Mouse (Mus musculus): ENCODE data around the gene Ercc4. TPM values are rescaled to one million over a fixed set of nuclear protein-coding genes. Genes with fewer than 3 reads are reported as not detected.

The Ercc4 gene
- polyA plus RNA-seq, 1 experiment from 2014 or later, result 12.9 TPM

DNA sequence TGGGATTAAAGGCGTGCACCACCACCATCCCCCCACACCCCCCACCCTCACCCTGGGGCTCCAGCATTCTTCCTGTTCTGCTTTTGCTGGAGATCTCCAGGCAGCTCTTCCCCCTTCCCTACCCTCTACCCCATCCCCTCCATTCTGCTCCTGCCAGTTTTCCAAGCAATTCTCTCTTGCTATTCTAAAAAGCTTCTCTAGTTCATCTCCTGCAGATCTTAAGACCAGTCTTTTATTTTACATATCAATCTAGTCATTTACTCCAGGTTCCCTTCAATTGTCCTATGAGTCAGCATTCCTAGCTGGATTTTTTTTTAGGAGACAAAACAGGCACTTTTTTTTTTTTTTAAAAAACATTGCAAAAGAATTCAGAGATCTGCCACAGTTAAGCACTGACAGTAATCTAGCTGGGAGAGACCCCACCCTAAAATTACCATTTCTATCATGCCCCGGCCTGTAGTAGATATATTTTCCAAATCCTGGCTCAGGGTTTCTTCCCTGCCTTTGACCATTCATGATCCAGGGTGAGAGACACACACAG, 9.3 kb downstream of the Ercc4 start:
- no peak overlapping the region for H3K27ac ChIP-seq
- peaks cover 49% of the 10 kb centered on the region for H3K36me3 ChIP-seq
- no peaks in the 10 kb centered on the region for H3K4me1 ChIP-seq
- no peak overlapping the region for H3K9ac ChIP-seq
- H3K4me2 ChIP-seq, result no peak overlapping the region
- no peaks in the 10 kb centered on the region for H3K27me3 ChIP-seq
- WGBS, result 83% methylated on average over 2 of the region's 2 CpGs
- H3K4me3 ChIP-seq, result no peak overlapping the region
- ATAC-seq (ENCODE audit: insufficient number of reproducible peaks, insufficient read depth, low FRiP score, low TSS enrichment, low read depth), result no peak
- H3K9me3 ChIP-seq, result no peaks in the 10 kb centered on the region

DNA sequence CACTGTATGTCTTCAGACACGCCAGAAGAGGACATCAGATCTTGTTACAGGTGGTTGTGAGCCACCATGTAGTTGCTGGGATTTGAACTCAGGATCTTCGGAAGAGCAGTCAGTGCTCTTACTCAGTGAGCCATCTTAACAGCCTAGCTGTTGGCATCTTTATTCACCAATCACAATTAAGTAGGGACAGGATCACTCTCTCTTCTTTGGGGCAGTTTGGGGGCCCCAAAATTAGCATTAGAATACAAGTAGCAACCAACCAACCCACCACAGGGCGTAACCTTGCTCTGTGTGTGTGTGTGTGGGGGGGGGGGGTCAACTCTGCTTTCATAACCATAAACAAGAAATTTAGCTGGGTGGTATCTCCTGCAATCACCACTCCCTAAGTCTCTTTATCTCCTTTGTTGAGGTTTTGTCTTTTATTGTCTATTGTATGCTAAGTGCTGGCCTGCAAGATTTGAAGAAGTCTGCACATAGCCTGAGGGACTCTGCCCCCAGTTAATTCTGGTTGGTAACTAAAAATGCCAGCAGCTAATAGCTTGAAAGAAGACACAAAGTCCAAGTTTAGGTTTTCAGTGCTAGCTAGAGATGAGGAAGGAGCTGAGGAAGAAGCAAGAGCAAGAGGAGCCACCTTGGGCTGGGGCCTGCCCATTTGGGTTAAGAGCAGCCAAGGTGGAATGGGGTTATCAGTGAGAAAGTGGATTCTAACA, 10.3 kb downstream of the Ercc4 start:
- H3K27me3 ChIP-seq, result no peaks in the 10 kb centered on the region

DNA sequence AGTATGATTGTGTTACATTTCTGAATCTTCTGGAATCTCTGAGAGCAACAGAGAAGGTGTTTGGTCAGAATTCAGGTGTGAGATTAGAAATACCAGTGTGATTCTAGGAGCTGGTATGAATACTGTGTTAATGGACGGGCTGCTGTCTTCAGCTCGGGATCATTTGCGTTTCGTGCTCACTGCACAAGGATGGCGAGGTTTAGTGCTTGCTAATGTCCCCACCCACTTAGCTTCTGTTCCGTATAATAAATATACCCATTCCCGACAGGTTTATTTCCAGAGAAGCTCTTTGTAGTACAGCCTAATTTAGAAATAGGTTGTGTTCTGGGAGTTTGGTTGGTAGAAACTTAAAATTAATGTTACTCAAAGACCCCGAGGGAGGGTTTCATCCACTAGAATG, 15.9 kb downstream of the Ercc4 start:
- 92% methylated on average over 8 of the region's 8 CpGs for WGBS

More for the DNA sequence above, 10.3 kb downstream of the Ercc4 start:
- H3K4me3 ChIP-seq, result no peak overlapping the region
- no peaks in the 10 kb centered on the region for H3K9me3 ChIP-seq
- WGBS, result 93% methylated on average over 3 of the region's 3 CpGs
- H3K4me2 ChIP-seq, result no peak overlapping the region
- H3K36me3 ChIP-seq, result peaks cover 50% of the 10 kb centered on the region
- no peak overlapping the region for H3K27ac ChIP-seq
- ATAC-seq (ENCODE audit: insufficient number of reproducible peaks, insufficient read depth, low FRiP score, low TSS enrichment, low read depth), result no peak
- H3K4me1 ChIP-seq, result no peaks in the 10 kb centered on the region
- H3K9ac ChIP-seq, result no peak overlapping the region

DNA sequence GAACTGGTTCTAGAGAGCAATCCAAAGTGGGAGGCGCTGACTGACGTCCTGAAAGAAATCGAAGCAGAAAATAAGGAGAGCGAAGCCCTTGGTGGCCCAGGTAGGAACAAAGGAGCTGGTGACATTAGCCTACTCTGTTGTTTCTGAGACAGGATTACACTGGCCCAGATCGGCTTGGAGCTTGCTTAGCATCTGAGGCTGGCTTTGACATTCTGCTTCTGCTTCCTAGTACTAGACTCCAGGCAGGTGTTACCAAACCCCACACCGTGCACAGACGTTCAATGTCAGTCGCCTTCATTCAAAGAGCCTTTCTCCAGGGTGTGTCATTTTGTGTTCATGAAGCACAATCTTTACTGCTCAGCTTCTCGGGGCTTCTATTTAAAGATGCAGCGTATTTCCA, 18.1 kb downstream of the Ercc4 start:
- Histone ChIP-seq H3K36me3 (peaks cover 85% of the 10 kb centered on the region), H3K4me2 (no peak overlapping the region), H3K27ac (no peak overlapping the region), H3K9ac (no peak overlapping the region), H3K4me3 (no peak overlapping the region), H3K27me3 (no peaks in the 10 kb centered on the region), H3K9me3 (no peaks in the 10 kb centered on the region), H3K4me1 (no peaks in the 10 kb centered on the region)
- WGBS, result 93% methylated on average over 10 of the region's 10 CpGs
- no peak for ATAC-seq (ENCODE audit: insufficient number of reproducible peaks, insufficient read depth, low FRiP score, low TSS enrichment, low read depth)

More for the DNA sequence above, 15.9 kb downstream of the Ercc4 start:
- peaks cover 84% of the 10 kb centered on the region for H3K36me3 ChIP-seq
- no peak for ATAC-seq (ENCODE audit: insufficient number of reproducible peaks, insufficient read depth, low FRiP score, low TSS enrichment, low read depth)
- no peaks in the 10 kb centered on the region for H3K9me3 ChIP-seq
- H3K27me3 ChIP-seq, result no peaks in the 10 kb centered on the region
- H3K27ac ChIP-seq, result no peak overlapping the region
- H3K4me2 ChIP-seq, result no peak overlapping the region
- no peak overlapping the region for H3K4me3 ChIP-seq
- H3K4me1 ChIP-seq, result no peaks in the 10 kb centered on the region
- no peak overlapping the region for H3K9ac ChIP-seq

DNA sequence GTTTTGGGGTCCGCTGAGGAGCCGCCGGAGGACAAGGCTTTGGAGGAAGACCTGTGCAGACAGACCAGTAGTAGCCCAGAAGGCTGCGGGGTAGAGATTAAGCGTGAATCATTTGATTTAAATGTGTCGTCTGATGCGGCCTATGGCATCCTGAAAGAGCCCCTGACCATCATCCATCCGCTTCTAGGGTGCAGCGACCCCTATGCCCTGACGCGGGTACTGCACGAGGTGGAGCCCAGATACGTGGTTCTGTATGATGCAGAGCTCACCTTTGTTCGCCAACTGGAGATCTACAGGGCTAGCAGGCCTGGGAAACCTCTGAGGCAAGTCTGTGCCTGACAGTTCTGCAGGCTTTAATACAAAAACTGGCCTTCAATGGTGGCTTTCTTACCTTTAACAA, 20.9 kb downstream of the Ercc4 start:
- Histone ChIP-seq H3K36me3 (peaks cover 74% of the 10 kb centered on the region), H3K9ac (no peak overlapping the region), H3K4me2 (no peak overlapping the region), H3K27ac (no peak overlapping the region), H3K4me3 (no peak overlapping the region), H3K9me3 (no peaks in the 10 kb centered on the region), H3K27me3 (no peaks in the 10 kb centered on the region), H3K4me1 (no peaks in the 10 kb centered on the region)
- ATAC-seq (ENCODE audit: insufficient number of reproducible peaks, insufficient read depth, low FRiP score, low TSS enrichment, low read depth), result no peak
- 45% methylated on average over 14 of the region's 14 CpGs for WGBS

DNA sequence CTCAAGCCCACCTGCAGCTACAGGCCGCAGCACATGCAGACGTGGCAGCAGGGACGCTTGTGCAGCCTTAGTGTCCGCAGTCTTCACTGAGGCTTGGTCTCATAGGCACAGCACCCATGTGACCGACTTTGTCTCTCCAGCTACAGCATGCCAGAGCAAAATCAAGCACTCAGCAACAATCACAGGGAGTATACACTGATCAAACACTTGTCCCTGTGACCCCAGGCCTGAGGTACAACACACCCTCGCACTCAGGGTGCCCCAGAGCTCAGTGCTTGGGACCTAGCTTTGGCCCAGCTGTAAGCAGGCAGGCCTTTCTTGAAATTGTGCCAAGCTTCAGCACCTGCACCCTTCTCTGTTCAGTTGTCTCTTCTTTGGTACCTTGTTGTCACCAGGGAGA, 31.7 kb downstream of the Ercc4 start:
- ATAC-seq (ENCODE audit: insufficient number of reproducible peaks, insufficient read depth, low FRiP score, low TSS enrichment, low read depth), result no peak
- no peaks in the 10 kb centered on the region for H3K9me3 ChIP-seq
- no peak overlapping the region for H3K27ac ChIP-seq
- no peak overlapping the region for H3K4me3 ChIP-seq
- no peaks in the 10 kb centered on the region for H3K27me3 ChIP-seq
- 94% methylated on average over 6 of the region's 6 CpGs for WGBS
- H3K36me3 ChIP-seq, result peaks cover 37% of the 10 kb centered on the region
- no peaks in the 10 kb centered on the region for H3K4me1 ChIP-seq
- H3K4me2 ChIP-seq, result no peak overlapping the region
- no peak overlapping the region for H3K9ac ChIP-seq

DNA sequence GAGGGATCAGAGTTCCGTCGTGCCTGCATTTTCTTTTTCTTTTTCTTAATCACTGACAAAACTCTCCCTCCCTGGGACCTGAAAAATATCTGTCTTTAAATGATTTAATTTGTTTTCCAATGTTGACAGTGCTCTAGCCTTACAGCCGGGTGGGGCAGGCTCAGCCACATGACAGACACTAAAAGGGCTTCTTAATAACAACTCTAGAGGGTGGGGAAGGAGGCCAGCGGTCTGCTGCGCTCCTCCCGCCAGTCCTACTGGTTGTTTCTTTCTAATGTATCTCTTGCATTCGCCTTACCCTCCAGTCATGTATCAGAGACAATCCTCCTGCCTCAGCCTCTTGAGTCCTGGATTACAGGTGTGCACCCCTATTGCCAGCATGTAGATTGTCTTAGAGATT, 34.4 kb downstream of the Ercc4 start:
- H3K9me3 ChIP-seq, result no peaks in the 10 kb centered on the region
- H3K4me3 ChIP-seq, result no peak overlapping the region
- peaks cover 62% of the 10 kb centered on the region for H3K36me3 ChIP-seq
- 89% methylated on average over 7 of the region's 7 CpGs for WGBS
- no peaks in the 10 kb centered on the region for H3K27me3 ChIP-seq
- no peak overlapping the region for H3K27ac ChIP-seq
- H3K9ac ChIP-seq, result no peak overlapping the region
- H3K4me2 ChIP-seq, result no peak overlapping the region
- no peaks in the 10 kb centered on the region for H3K4me1 ChIP-seq
- no peak for ATAC-seq (ENCODE audit: insufficient number of reproducible peaks, insufficient read depth, low FRiP score, low TSS enrichment, low read depth)

DNA sequence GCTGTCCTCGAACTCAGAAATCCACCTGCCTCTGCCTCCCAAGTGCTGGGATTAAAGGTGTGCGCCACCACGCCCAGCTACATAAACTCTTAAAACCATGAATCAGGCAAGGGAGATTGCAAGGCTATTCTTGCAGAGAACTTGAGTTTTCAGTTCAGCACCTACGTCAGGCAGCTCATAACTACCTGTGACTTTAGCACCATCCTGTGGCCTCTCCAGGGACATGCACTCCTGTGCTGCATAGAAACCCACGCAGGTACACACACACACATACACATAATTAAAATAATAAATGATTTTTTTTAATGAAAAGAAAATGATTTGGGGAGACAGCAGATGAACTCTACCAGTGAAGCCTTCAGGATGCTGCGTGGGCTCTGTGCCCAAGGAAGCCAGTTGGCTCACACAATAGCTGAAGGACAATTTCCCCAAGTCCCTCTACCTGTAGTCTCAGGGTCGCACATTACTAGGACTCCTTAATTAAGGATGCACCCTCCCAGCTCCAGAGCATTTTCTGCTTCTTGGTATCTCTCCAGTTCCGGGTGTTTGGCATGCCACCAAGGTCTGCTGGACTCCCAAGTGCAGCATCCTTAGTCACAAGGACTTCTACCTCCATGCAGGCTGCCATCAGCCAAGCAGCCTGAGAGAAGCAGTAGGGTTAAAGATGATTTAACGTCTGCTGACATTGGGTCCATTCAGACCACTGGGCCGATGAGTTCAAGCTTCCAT, 35.4 kb downstream of the Ercc4 start:
- H3K4me2 ChIP-seq, result no peak overlapping the region
- H3K4me1 ChIP-seq, result no peaks in the 10 kb centered on the region
- H3K27ac ChIP-seq, result no peak overlapping the region
- H3K36me3 ChIP-seq, result peaks cover 71% of the 10 kb centered on the region
- H3K9me3 ChIP-seq, result no peaks in the 10 kb centered on the region
- H3K27me3 ChIP-seq, result no peaks in the 10 kb centered on the region
- ATAC-seq (ENCODE audit: insufficient number of reproducible peaks, insufficient read depth, low FRiP score, low TSS enrichment, low read depth), result no peak
- no peak overlapping the region for H3K4me3 ChIP-seq
- H3K9ac ChIP-seq, result no peak overlapping the region
- 94% methylated on average over 10 of the region's 10 CpGs for WGBS

DNA sequence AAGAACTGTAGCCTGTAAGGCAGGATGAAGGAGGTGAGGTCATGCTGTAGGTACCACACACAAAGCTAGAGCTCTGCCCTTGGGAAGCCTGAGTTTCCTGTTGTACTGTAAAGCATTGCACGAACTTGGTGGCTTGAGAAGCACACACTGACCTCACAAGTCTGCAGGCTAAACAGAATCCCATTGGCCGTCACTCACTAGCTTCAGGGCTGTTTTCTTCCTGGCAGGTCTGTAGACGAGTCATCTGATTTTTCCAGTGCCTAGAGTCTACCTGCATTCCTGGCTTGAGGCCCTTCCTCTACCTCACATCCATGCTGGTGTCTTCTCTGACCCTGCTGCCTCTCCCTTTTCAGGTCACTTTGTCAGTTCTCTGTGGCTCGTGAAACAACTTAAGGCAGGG, 36.7 kb downstream of the Ercc4 start:
- Histone ChIP-seq H3K9ac (no peak overlapping the region), H3K27me3 (no peaks in the 10 kb centered on the region), H3K4me2 (no peak overlapping the region), H3K36me3 (peaks cover 60% of the 10 kb centered on the region), H3K4me3 (no peak overlapping the region), H3K9me3 (no peaks in the 10 kb centered on the region), H3K4me1 (no peaks in the 10 kb centered on the region), H3K27ac (no peak overlapping the region)
- WGBS, result 83% methylated on average over 4 of the region's 4 CpGs
- ATAC-seq (ENCODE audit: insufficient number of reproducible peaks, insufficient read depth, low FRiP score, low TSS enrichment, low read depth), result no peak

DNA sequence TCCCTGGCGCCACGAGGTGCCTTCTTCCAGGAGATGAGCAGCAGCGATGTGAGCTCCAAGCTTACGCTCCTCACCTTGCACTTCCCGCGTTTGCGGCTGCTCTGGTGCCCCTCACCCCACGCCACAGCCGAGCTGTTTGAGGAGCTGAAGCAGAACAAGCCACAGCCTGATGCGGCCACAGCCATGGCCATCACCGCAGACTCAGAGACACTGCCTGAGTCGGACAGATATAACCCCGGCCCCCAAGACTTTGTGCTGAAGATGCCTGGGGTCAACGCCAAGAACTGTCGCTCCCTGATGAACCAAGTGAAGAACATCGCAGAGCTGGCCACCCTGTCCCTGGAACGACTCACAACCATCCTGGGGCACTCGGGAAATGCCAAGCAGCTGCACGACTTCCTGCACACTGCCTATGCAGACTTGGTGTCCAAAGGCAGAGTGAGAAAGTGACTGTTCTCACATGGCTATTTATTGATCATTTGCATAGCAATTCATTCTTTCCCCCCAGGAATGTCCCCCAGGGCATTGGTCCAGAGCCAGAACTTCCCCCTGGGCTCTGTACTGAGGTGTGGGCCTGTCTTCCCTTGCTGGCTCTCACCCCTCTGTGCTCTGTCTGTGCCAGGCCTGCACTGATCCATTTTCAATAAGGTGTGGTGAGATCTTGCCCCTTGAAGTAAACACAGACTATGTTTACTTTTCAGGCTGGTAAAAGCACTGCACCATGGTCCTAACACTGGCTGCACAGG, 38.5 kb downstream of the Ercc4 start:
- Histone ChIP-seq H3K36me3 (peaks cover 50% of the 10 kb centered on the region), H3K9ac (no peak overlapping the region)
- 90% methylated on average over 19 of the region's 19 CpGs for WGBS

DNA sequence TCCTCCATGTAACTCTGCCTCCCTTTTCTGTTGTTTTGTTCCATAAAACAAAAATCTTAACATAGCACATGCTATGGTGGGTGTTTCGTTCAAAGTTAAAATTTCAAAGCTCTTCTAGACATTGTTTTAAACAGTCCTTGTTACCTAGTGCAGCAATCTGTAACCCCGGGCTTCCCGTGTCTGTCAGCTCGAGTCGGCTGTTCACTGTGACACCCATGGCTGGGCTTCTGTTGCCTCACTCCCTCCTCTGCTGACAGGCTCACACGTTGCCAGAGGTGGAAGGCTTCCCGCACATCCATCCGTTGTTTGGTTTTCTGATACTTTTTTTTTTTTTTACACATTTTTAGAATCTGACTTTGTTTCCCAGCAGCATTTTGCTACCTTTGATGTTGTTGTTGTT, 40.5 kb downstream of the Ercc4 start:
- no peak for ATAC-seq (ENCODE audit: insufficient number of reproducible peaks, insufficient read depth, low FRiP score, low TSS enrichment, low read depth)
- no peak overlapping the region for H3K4me2 ChIP-seq
- no peak overlapping the region for H3K27ac ChIP-seq
- peaks cover 11% of the 10 kb centered on the region for H3K4me1 ChIP-seq
- WGBS, result 86% methylated on average over 8 of the region's 8 CpGs
- no peaks in the 10 kb centered on the region for H3K27me3 ChIP-seq
- no peak overlapping the region for H3K9ac ChIP-seq
- no peak overlapping the region for H3K4me3 ChIP-seq
- H3K9me3 ChIP-seq, result no peaks in the 10 kb centered on the region
- peaks cover 42% of the 10 kb centered on the region for H3K36me3 ChIP-seq

More for the DNA sequence above, 38.5 kb downstream of the Ercc4 start:
- H3K4me1 ChIP-seq, result peaks cover 11% of the 10 kb centered on the region
- no peaks in the 10 kb centered on the region for H3K9me3 ChIP-seq
- H3K4me3 ChIP-seq, result no peak overlapping the region
- H3K27ac ChIP-seq, result no peak overlapping the region
- no peak overlapping the region for H3K4me2 ChIP-seq
- ATAC-seq (ENCODE audit: insufficient number of reproducible peaks, insufficient read depth, low FRiP score, low TSS enrichment, low read depth), result no peak
- no peaks in the 10 kb centered on the region for H3K27me3 ChIP-seq
